Mouse (Mus musculus): ENCODE data around the gene Tspan5.

Tspan5 gene

DNA sequence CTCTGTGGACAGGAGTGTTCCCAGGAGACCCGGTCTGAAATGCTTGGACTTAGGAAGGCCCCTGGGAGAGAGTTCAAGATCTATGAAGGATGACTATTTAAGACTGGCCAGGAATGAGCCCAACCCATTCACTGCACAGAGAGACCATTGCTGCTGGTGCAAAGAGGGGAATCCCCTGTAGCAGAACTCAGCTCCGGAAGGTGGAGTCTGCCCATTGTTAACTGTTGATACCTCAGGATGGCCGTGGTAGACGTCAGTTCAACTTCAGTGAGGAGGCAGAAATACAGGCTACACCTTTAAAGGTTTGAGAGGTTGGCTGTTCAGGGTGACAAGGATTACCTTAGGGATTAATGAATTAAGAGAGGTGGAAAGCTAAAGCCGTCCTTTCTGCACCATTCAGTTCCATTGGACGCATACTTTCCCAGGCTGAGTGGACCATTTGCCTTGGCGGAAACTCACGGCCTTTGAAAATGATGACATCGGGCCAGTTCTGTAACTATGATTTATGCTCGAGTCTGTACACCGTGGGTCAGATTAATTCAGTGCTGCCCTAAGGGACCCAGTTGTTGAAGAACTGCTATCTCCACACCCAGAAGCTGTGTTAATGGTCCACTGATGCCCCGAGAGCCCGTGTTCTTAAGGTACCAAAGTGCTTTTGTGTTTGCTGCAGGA lies 71.3 kb downstream of the Tspan5 start:
- DNase-seq = no peak

DNA sequence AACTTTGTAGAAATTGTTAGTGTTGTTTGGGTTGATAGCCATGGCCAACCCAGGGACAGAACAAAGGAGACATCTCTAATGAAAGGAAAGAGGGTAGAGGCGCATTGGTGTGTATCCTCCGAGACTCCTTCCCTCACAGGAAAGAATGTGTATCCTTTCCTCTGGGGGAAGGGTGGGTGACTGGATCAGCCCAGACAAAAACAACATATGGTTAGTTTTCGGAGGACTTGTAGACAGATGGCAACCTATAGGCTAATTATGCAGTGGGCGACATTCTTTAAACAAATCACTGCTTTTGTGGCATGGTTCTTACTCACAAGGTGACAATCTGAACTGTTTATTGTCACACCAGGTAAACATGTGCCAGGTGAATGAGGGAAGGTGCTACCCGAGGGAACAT lies 72.5 kb downstream of the Tspan5 start:
- DNase-seq = no peak

DNA sequence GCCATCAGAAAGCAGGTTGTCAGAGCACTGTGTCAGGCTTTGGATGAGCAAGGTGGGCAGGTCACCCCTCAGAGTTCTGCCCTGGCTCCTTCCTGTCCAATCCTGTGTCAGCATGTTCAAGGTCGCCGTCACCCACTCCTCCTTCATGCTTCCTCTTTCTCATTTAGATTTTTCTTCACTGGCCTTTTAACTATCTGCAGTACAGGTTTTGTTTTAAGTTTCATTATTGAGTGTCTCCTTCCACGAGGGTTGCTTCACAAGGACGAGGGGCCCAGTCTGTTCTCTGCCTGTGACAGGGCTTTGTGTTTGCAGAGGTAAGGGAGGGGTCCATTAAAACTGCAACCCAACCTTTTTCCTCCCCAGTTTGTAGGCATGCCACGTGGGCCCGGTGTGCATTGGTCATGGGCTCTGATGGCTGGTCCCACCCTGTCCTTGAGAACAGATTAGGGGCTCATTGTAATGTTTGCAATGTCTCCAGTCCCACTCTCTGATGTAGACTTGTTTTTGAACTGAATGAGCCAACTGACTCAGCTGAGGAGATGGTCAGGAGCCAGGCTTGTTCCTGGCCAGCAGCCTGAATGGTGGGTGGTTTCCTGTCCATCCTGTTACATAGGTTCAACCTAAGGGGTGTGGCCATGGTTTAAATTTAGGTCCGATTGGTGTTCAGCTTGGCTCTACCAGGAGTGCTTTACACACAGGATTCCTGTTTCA lies 73.3 kb downstream of the Tspan5 start:
- DNase-seq = no peak

DNA sequence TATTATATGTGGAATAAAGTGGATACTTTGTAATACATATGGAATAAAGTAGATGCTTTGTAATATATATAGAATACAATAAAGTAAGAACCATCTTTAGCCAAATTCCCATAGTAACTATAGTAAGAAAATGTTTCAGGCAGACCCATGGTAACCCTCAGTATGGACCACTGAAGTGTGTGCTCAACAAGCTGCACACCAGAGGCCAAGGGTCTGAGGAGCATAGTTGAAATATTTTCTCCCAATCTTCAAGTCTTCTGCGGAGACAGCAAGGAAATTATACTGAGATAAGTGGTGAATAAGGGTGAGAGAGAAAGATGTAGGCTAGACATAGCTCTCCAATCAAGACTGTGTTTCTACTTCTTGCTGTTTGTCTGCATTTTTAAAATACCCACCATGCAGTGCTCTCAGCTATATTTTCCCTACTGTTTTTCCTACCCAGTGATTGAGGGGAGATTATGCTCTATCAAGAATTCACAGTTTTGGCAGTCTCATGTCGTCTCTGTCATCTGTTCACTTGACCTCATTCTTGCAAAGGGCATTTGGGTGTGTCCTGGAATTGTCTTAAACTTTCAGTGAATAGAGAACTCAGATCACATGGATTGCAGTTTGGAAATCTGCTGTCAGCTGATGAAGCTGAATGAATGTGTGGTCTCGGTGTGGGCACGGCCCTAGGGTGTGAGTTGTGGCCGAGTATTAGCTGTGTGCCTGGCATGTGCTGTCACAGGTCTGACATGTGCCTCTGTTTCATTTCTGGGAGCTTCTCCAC lies 75.1 kb downstream of the Tspan5 start:
- no peak for DNase-seq

DNA sequence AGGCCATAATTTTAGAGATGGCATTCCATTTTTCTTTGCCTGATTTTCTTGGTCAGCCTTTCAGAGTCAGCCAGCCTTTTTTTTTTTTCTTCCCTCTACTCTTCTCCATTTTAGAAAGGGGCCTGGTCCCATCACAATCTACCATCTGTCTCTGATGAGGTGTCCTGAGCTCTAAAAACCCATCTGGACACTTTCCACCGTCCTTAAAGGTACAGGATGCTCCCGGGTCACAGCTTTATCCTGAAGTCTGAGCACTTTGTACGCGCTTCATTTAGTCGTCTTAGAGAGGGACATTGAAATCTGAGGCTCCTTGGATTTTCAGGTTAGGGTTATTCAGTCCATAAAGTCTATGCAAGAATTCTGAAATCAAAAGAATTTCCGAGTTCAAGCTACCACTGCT lies 77.9 kb downstream of the Tspan5 start:
- DNase-seq = no peak

DNA sequence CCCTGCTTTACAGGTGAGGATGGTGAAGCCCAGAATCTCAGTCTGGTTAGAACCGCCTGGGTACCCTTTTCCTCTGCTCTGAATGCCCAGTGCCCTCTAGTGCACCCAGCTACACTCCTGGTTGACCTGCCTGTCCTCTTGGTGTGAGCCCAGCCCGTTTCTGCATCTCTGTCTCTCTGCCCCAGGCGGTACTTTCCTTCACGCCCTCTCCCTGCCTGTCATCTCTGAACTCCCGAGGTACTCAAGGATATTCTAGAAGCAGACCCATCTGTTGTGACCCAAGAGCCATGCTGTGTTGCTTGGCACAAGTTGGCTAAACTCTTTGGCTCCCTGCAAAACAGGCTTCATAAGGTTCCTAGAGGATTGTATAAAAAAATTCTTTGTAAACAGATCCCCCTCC lies 78.3 kb downstream of the Tspan5 start:
- peak; percentile 30 for DNase-seq

DNA sequence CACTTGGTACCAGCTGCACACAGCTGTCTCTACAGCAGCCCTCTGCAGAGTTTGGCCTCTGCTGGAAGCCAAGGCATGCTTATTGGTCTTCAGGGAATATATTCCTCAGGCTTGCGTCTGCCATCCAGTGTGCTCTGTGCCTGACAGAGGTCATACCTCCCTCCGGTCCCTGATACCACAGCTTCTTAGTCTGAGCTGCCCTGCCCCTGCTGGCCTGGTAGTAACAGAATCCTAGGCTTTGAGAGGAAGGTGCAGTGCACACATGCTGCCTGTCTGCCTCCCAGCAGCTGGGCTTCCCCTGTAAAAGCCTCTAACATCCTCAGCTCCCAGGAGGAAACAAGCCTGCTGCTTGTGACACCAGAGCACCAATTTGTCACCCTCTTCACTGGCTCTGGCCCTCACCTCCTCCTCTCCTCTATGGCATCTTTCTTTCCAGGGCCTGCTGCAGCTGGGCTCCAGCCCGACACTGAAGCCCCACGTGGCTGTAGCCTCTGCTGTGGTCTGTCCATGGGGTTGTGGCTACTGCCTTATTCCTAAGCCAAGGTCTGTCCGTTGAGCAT lies 80.0 kb downstream of the Tspan5 start:
- peak; percentile 42 for DNase-seq

DNA sequence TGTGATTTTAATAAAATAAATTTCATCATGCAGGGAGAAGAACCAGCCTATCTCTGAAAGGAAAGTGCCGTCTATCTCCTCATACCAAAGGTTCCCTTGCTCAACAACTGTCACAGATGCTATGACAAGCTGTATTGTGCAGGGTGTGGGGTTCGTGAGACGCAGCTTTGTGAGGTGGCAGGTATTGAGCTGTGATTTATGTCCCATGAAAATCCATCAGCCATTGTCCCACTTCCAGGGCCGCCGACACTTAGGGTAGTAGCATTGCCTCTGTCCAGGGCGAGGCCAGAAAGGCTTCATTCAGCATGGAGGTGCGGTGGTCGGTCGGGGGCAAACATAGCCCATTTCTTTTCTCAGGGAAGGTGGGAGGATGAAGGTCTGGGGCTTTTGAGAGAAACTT lies 81.9 kb downstream of the Tspan5 start:
- no peak for DNase-seq

DNA sequence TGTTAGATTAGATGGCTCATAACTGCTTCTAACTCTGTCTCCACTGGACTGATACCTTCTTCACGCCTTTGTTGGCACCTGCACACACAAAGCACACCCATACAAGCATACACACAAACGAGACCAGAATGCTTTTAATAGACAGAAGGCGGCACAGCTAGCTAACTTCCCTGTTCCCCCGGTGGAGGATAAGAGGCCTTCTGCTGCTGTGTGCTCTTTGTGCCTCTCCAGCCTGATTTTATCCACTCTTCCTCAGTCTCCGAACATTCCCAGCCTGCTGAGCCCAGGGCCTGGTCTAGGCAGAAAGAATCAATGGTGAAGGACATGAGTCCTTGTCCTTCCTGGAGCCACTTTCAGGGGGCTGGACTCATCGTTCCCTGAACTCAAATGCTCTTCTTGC lies 83.3 kb downstream of the Tspan5 start:
- DNase-seq = no peak

DNA sequence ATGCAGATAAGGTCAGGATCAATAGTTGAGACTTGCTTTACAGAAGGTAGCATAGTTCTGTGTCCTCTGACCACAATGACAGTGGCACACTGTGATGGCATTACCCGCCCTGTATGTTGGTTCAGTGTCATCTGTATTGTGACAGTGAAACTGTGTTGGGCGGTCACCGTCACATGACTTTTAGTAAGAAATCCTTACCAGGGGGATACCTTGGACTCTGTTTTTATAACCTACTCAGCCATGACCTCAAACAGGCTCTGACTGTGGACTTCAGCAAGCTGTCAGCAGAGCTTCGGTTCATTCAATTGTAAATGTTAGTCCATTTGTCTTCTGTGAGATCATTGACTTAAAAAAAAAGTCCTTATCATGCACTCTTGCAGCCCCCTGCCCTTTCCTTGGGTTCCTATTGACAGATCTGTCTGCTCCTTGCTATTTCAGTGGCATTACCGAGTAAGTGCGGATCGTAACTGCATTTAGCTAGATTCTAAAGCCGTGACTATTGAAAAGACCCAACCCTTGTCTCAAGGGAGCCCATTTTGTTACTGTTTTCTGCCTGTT lies 84.3 kb downstream of the Tspan5 start:
- DNase-seq = no peak

DNA sequence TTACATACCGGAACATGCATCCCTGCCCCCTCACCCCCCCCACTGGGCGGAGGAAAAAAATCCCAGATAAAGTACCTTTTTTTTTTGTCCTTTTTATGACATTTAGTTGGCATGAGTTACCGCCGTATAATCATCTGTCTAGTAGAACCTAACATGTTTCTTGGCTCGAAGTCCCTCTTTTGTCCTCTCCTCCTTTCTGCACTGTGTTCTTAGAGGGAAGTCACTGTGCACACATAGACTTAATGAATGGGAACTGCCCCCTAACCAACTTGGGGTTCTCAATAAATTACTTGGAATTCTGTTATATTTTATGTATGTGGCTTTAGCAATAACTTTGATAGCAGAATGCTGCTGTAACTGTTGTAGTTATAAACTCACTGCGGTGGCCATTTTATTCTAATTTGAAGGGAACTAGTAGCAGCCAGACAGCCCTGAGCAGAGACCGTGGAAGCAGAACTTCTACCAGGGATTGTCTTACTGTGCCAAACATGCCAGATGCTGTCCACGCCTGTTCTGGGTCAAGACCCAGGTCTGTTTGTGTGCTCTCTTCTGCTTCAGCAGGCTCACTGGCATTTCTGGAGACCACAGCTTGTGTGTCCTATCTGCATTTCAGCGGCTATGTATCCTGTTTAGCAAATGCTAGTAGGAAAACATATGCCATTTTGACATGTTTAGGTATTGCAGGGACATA lies 91.0 kb downstream of the Tspan5 start:
- no peak for DNase-seq

DNA sequence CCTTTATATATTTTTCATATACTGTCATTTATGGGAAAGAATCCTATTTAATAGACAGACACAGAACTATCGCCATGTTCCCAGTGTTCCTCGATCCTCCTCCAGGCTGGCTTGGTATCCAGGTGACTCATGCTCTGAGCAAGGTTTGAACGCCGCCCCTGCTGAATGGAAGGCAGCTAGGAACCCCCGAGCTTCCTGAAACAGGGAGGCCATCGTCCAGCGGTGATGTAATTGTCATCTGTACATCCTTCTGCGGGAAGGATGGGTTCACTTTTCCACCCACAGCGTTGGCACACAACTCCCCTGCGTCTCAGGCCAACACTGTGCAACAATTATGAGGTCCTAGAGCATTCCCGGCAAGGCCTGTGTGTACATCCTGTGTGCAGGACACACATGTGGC lies 92.2 kb downstream of the Tspan5 start:
- no peak for DNase-seq

DNA sequence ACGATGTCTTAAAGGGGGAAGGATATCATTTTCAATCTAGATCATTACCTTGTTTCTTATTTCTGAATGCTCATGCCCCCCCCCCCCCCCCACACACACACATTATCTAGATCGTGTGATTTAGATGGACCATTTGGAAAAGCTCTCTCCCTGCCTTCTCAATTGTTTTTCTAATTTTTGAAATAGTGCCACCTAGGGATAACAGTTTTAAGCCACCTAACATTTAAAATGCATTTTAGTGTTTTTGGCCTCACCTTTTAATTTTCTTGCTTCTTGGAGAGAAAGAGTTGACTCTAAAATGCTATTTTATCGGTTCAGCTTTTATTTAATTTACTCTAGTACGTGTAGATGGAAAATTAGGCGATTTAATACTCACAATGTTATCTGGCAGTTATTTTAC lies 94.9 kb downstream of the Tspan5 start:
- no peak for DNase-seq

DNA sequence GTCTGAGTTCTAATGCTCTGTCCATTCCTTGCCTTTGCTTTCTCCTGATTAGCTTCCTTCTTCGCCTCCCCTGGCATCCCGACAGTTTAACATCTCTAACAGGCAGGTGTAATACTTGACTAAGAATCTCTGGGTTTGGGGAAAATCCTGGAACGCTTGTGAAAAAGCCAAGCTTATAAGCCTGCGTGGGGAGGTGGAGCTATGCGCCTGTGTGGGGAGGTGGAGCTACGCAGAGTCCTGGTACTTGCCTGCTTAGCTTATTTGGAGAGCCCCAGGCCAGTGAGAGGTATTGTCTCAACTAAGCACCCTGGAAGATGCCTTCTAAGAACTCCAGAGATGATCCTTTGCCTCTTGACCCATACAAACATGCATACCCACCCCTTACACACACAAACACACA lies 95.7 kb downstream of the Tspan5 start:
- no peak for DNase-seq

DNA sequence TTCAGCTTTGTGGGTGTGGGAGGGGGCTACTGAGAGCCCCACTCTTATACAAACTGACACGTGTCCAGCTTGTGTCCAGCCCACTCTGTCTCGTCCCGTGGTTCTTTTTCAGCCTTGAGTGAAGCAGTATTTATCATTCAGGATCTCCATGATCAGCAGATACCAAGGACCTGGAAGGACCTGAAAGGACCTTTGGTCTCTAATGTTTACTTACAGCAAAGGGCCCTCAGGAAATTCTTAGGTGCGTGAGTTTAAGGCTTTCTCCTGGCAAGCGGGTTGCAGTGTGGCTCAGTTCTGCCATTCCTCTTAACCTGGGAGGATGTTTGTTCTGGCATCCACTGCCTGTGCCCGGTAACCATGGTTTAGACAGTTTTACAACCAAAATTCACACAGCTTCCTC lies 97.7 kb downstream of the Tspan5 start:
- no peak for DNase-seq

DNA sequence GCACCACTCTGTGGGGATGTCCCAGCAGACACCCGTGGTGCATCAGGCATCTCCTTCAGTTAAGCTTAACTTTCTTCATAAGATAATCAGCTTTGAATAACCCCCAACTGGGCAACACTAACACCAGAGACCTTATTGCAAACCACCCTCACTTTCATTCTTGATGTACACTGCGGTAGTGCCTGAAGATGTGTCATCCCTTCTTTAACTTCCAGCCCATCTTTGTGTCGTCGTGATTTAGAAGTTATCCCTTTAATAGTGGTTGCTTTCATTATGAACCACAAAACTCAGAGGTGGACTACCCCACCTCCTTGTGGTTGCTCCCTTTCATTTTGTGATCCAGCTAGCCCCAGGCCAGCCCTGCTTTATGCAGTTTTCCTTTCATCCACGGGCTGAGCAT lies 99.3 kb downstream of the Tspan5 start:
- DNase-seq = no peak

DNA sequence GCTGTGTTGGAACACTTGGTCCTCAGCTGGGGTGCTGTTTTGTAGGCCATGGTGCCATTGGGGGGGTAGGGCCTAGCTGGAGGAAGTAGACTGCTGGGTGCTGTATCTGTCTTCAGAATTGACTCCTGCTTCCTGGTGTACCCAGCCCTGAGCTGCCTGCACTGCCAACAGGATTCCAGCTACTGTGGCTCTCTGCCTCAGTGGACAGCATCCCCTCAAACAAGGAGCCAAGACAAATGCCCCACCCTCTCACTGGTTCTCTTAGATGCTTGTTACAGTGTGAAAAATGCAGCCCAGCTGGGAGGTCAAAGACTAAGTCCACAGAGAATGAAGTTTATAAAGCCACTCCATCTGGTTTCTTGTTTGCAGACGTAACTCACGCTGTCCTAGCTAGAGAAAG lies 101.2 kb downstream of the Tspan5 start:
- DNase-seq = no peak

DNA sequence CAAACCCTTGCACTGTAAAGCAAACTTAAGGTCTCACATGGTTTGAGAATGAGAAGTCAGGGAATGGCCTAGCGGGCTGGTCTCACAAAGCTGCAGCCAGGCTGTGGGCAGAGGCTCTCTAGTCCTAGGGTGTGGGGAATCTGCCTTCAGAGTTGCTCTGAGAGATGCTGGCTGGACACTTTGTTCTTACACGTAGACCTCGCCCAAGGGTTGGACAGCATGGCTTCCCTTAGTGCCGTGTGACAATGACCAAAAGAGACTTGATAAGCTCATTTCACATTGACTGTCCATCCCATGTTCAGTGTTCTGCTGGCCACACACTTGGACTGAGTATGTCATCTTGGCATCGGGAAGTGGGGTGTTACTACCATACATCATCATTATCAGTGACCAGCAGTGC lies 101.6 kb downstream of the Tspan5 start:
- DNase-seq = no peak

DNA sequence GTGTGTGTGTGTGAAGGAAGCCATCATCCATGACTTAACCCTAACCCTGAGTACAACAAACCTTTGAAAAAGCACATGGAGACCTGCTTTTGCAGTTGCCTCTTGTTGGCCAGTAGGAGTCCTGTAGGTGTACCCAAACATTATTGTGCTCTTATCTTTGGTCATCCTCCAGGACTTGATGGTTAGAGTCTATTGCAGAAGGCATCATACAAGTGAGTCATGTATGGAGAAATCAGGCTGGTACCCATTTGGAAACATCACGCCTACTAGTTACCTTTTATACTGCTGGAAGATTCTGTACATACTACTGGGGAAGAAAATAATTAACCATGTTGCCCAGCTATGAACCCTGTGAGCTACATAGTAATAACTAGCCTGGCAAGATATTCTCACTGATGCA lies 103.8 kb downstream of the Tspan5 start:
- DNase-seq = no peak

DNA sequence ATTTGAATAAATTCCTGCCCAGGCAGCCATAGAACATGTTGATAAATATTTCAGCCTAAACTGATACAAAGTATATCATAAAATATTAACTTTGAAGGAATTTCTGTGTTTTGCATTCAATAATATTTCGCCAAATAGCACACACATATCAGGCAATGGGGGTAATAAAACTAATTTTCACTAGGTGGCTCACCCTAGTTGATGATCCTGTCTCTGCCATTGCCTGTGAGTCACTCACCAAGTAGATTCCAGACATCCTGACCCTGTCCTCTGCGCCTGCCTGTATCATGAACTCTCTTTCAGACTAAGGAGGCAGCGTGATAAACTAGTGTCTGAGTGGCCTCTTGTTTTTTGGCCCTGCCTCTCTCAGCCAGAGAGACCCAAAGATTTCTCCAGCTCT lies 105.8 kb downstream of the Tspan5 start:
- no peak for DNase-seq

DNA sequence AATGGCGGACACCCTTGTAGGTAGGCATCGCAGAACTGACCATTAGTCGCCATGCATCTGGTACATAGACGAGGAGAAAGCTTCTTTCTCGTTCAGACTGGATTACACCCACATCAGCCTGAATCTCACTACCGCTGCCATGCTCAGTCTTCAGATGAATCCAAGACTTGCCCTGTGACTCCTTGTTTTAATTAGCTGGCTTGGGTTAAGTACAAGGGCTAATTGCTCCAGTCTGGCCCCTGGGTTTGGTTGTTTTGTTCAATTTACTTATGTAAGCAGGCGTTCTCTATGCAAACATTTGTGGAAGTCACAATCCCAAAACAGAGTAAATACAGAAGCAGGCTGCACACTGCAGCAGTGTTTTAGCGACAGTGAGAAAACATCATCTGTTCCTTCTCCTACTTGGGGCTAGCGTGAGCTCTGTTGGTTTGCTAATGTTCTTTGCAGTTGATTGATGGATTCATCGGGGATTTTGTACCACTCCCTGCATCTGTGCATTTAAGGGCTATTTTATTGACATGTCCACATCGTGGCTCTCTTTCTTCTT lies 107.8 kb downstream of the Tspan5 start:
- no peak for DNase-seq

DNA sequence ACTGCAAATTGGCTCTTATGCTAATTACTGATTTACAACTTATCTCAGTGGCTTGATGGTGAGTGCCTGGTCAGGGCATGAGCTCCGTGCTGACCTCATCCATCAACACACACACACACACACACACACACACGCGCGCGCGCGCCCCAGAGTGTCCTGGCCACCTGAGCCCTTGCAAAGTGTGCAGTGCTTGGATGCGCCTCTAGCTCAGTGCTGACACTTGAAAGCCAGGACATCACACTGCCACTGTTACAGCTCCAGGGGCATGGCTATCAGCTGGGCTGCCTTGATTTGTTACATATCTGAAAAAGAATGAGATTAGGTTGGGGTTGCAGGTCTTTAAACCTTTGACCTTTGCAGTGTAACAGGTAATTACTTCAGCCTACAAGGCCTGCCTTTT lies 109.9 kb downstream of the Tspan5 start:
- DNase-seq = no peak
